Mouse (Mus musculus): ENCODE data around the gene Hexim1. TPM values are rescaled to one million over a fixed set of nuclear protein-coding genes. Genes with fewer than 3 reads are reported as not detected.

The Hexim1 gene
- total RNA-seq, 2 experiments from 2014 or later: 68.8 to 72.2 TPM

GRCm38 (mm10) chr11:103147766-103148165, 31.7 kb downstream of the Hexim1 start:
- DNase-seq: no peak

- peak in 1 of 2 experiments; percentile 63 for DNase-seq
Observed at GRCm38 (mm10) chr11:103149771-103150170, 33.7 kb downstream of the Hexim1 start.

- peak; percentile 99 for DNase-seq
Observed at GRCm38 (mm10) chr11:103158621-103159478, 42.8 kb downstream of the Hexim1 start.

GRCm38 (mm10) chr11:103160738-103161137, 44.7 kb downstream of the Hexim1 start:
- DNase-seq: no peak

- no peak for DNase-seq
Observed at GRCm38 (mm10) chr11:103161449-103161848, 45.4 kb downstream of the Hexim1 start.

- peak in 1 of 2 experiments; percentile 55 for DNase-seq
Observed at GRCm38 (mm10) chr11:103162132-103162531, 46.1 kb downstream of the Hexim1 start.

- peak; percentile 53 to 62 for DNase-seq
Observed at GRCm38 (mm10) chr11:103164391-103164790, 48.4 kb downstream of the Hexim1 start.

GRCm38 (mm10) chr11:103168690-103169390, 52.8 kb downstream of the Hexim1 start:
- peak; percentile 82 to 83 for DNase-seq

Other genes starting within 250 kb of the Hexim1 start
- 10 to 100 TPM; 79.9 to 87.2 TPM for gene Eftud2, start 235.2 kb upstream of the Hexim1 start, total RNA-seq (2021)
- under 1 TPM; 0.30 to 0.76 TPM for gene Ccdc103, start 235.0 kb upstream of the Hexim1 start, total RNA-seq (2021)
- not detected for gene Fam187a, start 231.1 kb upstream of the Hexim1 start, total RNA-seq (2021)
- under 1 TPM; 0.10 to 0.66 TPM for gene Gfap, start 215.3 kb upstream of the Hexim1 start, total RNA-seq (2021)
- 1 to 10 TPM; 1.8 to 2.1 TPM for gene Kif18b, start 191.1 kb upstream of the Hexim1 start, total RNA-seq (2021)
- gene C1ql1, start 169.5 kb upstream of the Hexim1 start, total RNA-seq (2021): 10 to 100 TPM; 32.8 to 40.4 TPM
- 100 to 1,000 TPM; 100 to 114 TPM for gene Nmt1, start 88.0 kb upstream of the Hexim1 start, total RNA-seq (2021)
- gene Dcakd, start 87.9 kb upstream of the Hexim1 start, total RNA-seq (2021): 10 to 100 TPM; 65.4 to 66.8 TPM
- 10 to 100 TPM; 10.1 to 11.1 TPM for gene Plcd3, start 14.6 kb upstream of the Hexim1 start, total RNA-seq (2021)
- 100 to 1,000 TPM; 118 to 127 TPM for gene Acbd4, start 14.5 kb upstream of the Hexim1 start, total RNA-seq (2021)
- 1 to 10 TPM; 3.5 to 5.9 TPM for gene Hexim2, start 16.2 kb downstream of the Hexim1 start, total RNA-seq (2021)
- gene Fmnl1, start 54.9 kb downstream of the Hexim1 start, total RNA-seq (2021): 10 to 100 TPM; 16.4 to 17.3 TPM
- not detected for gene 1700023F06Rik, start 92.3 kb downstream of the Hexim1 start, total RNA-seq (2021)
- gene Spata32, start 102.2 kb downstream of the Hexim1 start, total RNA-seq (2021): not detected
- 1 to 10 TPM; 4.7 to 7.7 TPM for gene Map3k14, start 151.2 kb downstream of the Hexim1 start, total RNA-seq (2021)
- gene Arhgap27, start 247.5 kb downstream of the Hexim1 start, total RNA-seq (2021): 10 to 100 TPM; 10.1 to 16.3 TPM

Measured in adrenal gland, postnatal 36 days (tissue).